In genomic region chr7:78448841-78449240, GRCm38 (mm10) we compare ENCODE assay signal across 15 mouse cellular contexts.
"Had no signal": no experiment of that assay in that cellular context is flagged by ENCODE, and none has a peak within 500 bp of the region (broad histone marks: within the 10 kb centered on the region; RNA-seq: fewer than 3 reads in every experiment).

No protein-coding gene starts in this region.

- H3K27ac ChIP-seq: lung, embryonic 15.5 days; macrophage; midbrain, embryonic 13.5 days; midbrain, embryonic 15.5 days; neural tube, embryonic 12.5 days; stomach, embryonic 15.5 days; stomach, postnatal 0 days had no signal

- H3K4me1 ChIP-seq: lung, embryonic 15.5 days; megakaryocyte, embryonic 14.5 days; midbrain, embryonic 13.5 days; midbrain, embryonic 15.5 days; neural tube, embryonic 12.5 days; stomach, embryonic 15.5 days had no signal

- H3K27me3 ChIP-seq: lung, embryonic 15.5 days; megakaryocyte, embryonic 14.5 days; midbrain, embryonic 13.5 days; midbrain, embryonic 15.5 days; neural tube, embryonic 12.5 days; stomach, embryonic 15.5 days had no signal

- DNase-seq: lung, adult 2 months; lung, postnatal 14 days; lung, postnatal 36 days; right cerebral cortex, postnatal 14 days; thymus, adult 2 months; thymus, postnatal 25 days; thymus, postnatal 4 days had no signal

- H3K4me3 ChIP-seq: lung, embryonic 15.5 days; megakaryocyte, embryonic 14.5 days; midbrain, embryonic 13.5 days; midbrain, embryonic 15.5 days; neural tube, embryonic 12.5 days; stomach, embryonic 15.5 days had no signal
